Mouse (Mus musculus): ENCODE data around the gene Clcn6. TPM values are rescaled to one million over a fixed set of nuclear protein-coding genes. Genes with fewer than 3 reads are reported as not detected.

The Clcn6 gene
- total RNA-seq, 2 experiments from 2014 or later = 1.3 to 1.7 TPM

Other genes with a start within 250 kb of the Clcn6 start
- gene Zfp984, start 229.0 kb downstream of the Clcn6 start, total RNA-seq (2015; ENCODE audit: low replicate concordance) = 7.2 and 20.1 TPM in 2 replicates
- gene Zfp984, start 229.0 kb downstream of the Clcn6 start, total RNA-seq (2017; ENCODE audit: low replicate concordance) = 6.8 and 12.9 TPM in 2 replicates
- gene Zfp933, start 190.5 kb downstream of the Clcn6 start, total RNA-seq (2015; ENCODE audit: low replicate concordance) = 0.84 and 3.2 TPM in 2 replicates
- gene Zfp933, start 190.5 kb downstream of the Clcn6 start, total RNA-seq (2017; ENCODE audit: low replicate concordance) = 0.98 and 3.0 TPM in 2 replicates
- gene Miip, start 170.0 kb downstream of the Clcn6 start, total RNA-seq (2015; ENCODE audit: low replicate concordance) = 134 and 157 TPM in 2 replicates
- 131 and 165 TPM in 2 replicates for gene Miip, start 170.0 kb downstream of the Clcn6 start, total RNA-seq (2017; ENCODE audit: low replicate concordance)
- 16.8 and 35.3 TPM in 2 replicates for gene Fv1, start 169.8 kb downstream of the Clcn6 start, total RNA-seq (2015; ENCODE audit: low replicate concordance)
- gene Fv1, start 169.8 kb downstream of the Clcn6 start, total RNA-seq (2017; ENCODE audit: low replicate concordance) = 29.4 and 35.8 TPM in 2 replicates
- 15.1 and 18.0 TPM in 2 replicates for gene Mfn2, start 134.1 kb downstream of the Clcn6 start, total RNA-seq (2015; ENCODE audit: low replicate concordance)
- 6.8 and 17.8 TPM in 2 replicates for gene Mfn2, start 134.1 kb downstream of the Clcn6 start, total RNA-seq (2017; ENCODE audit: low replicate concordance)
- 3.6 and 5.9 TPM in 2 replicates for gene Plod1, start 102.1 kb downstream of the Clcn6 start, total RNA-seq (2015; ENCODE audit: low replicate concordance)
- 4.8 and 5.5 TPM in 2 replicates for gene Plod1, start 102.1 kb downstream of the Clcn6 start, total RNA-seq (2017; ENCODE audit: low replicate concordance)
- 19.3 and 20.5 TPM in 2 replicates for gene 2510039O18Rik, start 97.9 kb downstream of the Clcn6 start, total RNA-seq (2015; ENCODE audit: low replicate concordance)
- gene 2510039O18Rik, start 97.9 kb downstream of the Clcn6 start, total RNA-seq (2017; ENCODE audit: low replicate concordance) = 17.7 and 18.9 TPM in 2 replicates
- gene Nppb, start 53.0 kb downstream of the Clcn6 start, total RNA-seq (2015; ENCODE audit: low replicate concordance) = not detected in 2 replicates
- gene Nppb, start 53.0 kb downstream of the Clcn6 start, total RNA-seq (2017; ENCODE audit: low replicate concordance) = not detected in 2 replicates
- gene Nppa, start 38.1 kb downstream of the Clcn6 start, total RNA-seq (2015; ENCODE audit: low replicate concordance) = not detected in 2 replicates
- not detected in 2 replicates for gene Nppa, start 38.1 kb downstream of the Clcn6 start, total RNA-seq (2017; ENCODE audit: low replicate concordance)
- gene Mthfr, start 256 bp upstream of the Clcn6 start, total RNA-seq (2015; ENCODE audit: low replicate concordance) = 5.8 and 8.0 TPM in 2 replicates
- 2.0 and 7.1 TPM in 2 replicates for gene Mthfr, start 256 bp upstream of the Clcn6 start, total RNA-seq (2017; ENCODE audit: low replicate concordance)
- 4.6 and 5.8 TPM in 2 replicates for gene Agtrap, start 49.2 kb upstream of the Clcn6 start, total RNA-seq (2015; ENCODE audit: low replicate concordance)
- gene Agtrap, start 49.2 kb upstream of the Clcn6 start, total RNA-seq (2017; ENCODE audit: low replicate concordance) = 3.6 and 4.1 TPM in 2 replicates
- gene Mad2l2, start 91.6 kb upstream of the Clcn6 start, total RNA-seq (2015; ENCODE audit: low replicate concordance) = 11.5 and 20.5 TPM in 2 replicates
- 0.30 and 5.5 TPM in 2 replicates for gene Mad2l2, start 91.6 kb upstream of the Clcn6 start, total RNA-seq (2017; ENCODE audit: low replicate concordance)
- gene Draxin, start 91.9 kb upstream of the Clcn6 start, total RNA-seq (2015; ENCODE audit: low replicate concordance) = 0.42 TPM in 1 of 2 replicates, not detected in the other
- gene Draxin, start 91.9 kb upstream of the Clcn6 start, total RNA-seq (2017; ENCODE audit: low replicate concordance) = not detected in 2 replicates
- gene Fbxo6, start 113.3 kb upstream of the Clcn6 start, total RNA-seq (2015; ENCODE audit: low replicate concordance) = 3.2 TPM in 1 of 2 replicates, not detected in the other
- 2.1 TPM in 1 of 2 replicates, not detected in the other for gene Fbxo6, start 113.3 kb upstream of the Clcn6 start, total RNA-seq (2017; ENCODE audit: low replicate concordance)
- 1.1 TPM in 1 of 2 replicates, not detected in the other for gene Fbxo44, start 121.7 kb upstream of the Clcn6 start, total RNA-seq (2015; ENCODE audit: low replicate concordance)
- gene Fbxo44, start 121.7 kb upstream of the Clcn6 start, total RNA-seq (2017; ENCODE audit: low replicate concordance) = not detected in 2 replicates
- not detected in 2 replicates for gene Fbxo2, start 121.8 kb upstream of the Clcn6 start, total RNA-seq (2015; ENCODE audit: low replicate concordance)
- not detected in 2 replicates for gene Fbxo2, start 121.8 kb upstream of the Clcn6 start, total RNA-seq (2017; ENCODE audit: low replicate concordance)
- not detected in 2 replicates for gene Disp3, start 249.1 kb upstream of the Clcn6 start, total RNA-seq (2015; ENCODE audit: low replicate concordance)
- gene Disp3, start 249.1 kb upstream of the Clcn6 start, total RNA-seq (2017; ENCODE audit: low replicate concordance) = not detected in 2 replicates

All from erythroid progenitor cell, adult 5-6 weeks (primary cell).